Mouse (Mus musculus) yolk sac, embryonic 10.5 days (tissue): ENCODE data around the gene Gclm.

Source experiments
- DNase-seq: peaks from one replicate; pipeline ENCODE4 v3.0.0-alpha.2; 2017; ENCODE audit warnings: low spot score

The Gclm gene

GRCm38 (mm10) chr3:122292300-122293222, 47.2 kb downstream of the Gclm start:
- peak; percentile 93 for DNase-seq

DNA sequence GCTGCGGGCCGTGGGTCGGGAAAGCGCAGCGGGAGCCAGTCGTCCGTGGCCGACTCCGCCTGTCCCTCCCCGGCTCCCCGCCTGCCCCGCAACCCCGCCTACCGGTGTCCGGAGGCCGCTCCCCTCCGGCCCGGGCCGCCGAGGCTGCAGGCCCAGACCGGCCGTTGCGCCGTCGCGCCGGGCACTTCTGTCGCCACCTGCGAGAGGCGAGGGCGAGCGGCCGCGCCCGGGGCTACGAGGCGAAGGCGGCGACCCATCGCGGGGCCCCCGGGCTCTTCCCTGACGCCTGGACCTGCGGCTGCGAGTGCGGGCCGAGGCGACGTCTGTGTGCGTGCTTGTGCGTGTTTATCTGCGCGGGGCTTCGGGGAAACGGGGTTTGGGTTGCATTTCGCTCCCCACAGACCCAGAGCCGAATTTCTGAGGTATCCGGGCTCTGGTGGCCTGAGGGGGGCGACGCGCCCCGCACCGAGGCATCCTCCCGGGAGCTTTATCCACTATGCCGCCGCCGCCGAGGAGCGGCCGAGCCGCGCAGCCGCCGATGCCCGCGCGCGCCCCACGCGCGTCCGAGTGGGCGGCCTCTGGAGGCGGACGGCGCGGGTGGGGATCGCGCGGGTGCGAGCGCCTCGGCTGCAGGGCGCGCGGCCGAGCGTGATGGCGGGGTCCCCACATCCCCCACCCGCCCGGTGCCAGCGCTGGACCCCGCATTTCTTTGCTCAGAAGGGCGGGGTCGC, 48.0 kb downstream of the Gclm start:
- peak; percentile 90 for DNase-seq

GRCm38 (mm10) chr3:122293954-122294850, 48.8 kb downstream of the Gclm start, which contains the start of gene Bcar3:
TSS of gene Bcar3 (plus strand) at chr3:122294136.
- peak; percentile 86 for DNase-seq

GRCm38 (mm10) chr3:122295511-122295910, 50.2 kb downstream of the Gclm start:
- DNase-seq, result peak; percentile 67

- DNase-seq, result no peak
These were observed 51.6 kb downstream of the Gclm start for GRCm38 (mm10) chr3:122296979-122297378.

DNA sequence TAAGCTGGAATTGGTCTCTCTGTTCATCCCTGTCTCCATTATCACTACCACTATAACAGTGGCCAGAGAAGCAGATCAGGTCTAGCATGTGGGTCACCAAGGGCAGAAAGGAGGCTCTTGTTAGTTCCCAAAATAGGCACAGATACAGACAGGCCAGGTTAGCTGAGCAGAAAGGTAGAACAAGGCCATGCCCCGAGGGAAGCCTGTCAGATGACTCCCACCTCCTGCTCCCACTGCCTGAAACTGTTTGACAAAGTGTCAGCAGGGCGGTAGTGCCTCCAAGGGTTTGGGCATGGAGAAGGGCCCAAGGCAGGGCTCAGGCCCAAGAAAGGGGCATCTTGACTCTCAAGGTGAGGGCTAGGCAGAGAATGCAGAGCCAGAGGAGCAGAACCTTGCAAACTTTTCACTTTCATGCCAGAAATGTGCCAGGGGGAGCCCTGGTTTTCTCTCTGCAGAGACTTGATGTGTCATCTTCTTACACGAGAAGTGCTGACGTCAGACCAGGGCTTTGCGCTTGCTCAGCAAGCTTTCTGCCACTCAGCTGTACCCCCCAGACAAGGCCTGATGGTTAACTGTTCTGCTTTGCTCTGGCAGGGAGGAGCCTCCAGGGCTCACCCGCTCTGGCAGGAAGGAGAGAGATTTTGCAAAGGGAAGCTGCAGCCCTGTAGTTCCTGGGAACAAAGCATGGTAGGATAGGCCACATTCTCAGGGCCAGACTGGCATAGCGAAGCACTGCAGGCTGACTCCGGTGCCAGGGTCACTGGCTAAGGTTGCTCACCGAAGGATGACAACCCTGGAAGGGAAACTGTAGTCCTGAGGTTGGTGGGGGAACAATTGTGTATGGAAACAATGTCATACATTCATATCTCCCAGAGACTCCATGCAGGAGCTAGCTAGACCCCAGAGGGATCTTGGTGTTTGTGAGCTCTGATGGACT, 55.9 kb downstream of the Gclm start:
- DNase-seq, result no peak

GRCm38 (mm10) chr3:122304560-122304959, 59.2 kb downstream of the Gclm start:
- DNase-seq, result no peak

DNA sequence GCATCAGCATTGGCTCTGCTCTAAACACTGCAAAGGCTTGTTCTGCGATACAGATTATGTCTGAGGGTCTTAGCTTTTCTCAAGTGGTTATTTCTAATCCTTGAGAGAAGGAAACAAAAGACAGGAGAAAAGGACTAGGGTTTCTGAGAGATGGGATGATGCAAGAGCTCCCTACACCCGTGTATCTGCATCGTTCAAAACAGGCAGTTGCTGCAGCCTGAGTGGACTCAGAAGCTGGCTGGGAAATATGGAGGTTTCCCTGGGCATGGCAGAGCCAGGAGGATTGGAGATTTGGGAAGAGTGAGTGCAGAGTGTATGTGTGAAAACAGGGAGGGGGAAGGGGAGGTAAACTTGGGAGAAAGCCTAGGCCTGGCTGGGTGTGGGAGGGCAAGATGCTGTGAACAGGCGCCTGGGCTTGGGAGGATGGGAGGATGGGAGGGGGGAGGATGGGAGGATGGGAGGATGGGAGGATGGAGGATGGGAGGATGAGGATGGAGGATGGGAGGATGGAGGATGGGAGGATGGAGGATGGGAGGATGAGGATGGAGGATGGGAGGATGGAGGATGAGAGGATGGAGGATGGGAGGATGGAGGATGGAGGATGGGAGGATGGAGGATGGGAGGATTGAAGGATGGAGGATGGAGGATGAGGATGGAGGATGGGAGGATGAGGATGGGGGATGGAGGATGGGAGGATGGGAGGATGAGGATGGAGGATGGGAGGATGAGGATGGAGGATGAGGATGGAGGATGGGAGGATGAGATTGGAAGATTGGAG, 62.7 kb downstream of the Gclm start:
- no peak for DNase-seq

DNA sequence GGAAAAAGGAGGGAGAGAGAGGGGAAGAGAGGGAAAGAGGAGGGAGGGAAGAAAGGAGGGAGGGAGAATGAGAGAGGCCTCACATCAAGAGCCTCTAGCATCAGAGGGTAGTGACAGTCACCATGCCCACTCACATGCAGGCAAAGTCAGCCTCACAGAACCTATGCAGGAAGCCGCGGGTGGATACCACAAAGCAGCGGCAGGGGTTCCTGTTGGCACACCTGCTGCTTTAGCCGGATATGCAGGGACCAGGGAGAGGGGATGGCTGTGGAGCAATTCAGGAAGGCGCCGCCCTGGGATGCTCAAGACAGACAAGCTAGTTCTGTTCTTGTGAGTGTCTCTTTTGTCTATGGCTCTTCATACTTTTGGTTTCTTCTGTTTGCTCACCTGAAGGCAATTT, 63.6 kb downstream of the Gclm start:
- no peak for DNase-seq

DNA sequence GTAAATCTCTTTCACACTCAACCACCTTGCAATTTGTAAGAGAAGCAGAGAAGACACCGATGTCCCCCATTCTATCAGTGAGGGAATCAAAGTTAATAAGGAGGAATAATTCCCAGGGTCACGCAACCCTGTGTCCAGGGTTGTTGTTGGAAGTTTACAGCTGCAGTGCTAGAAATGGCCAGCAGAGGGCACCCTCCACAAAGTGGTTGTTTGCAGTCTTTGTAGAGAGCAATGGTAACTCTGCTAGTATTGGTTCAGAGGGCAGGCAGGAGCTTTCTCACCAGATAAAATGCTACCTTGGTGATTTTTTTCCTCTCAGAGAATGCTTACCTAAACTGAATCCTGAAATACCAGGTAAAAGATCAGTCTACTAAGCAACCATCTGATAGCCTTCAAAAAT, 66.7 kb downstream of the Gclm start:
- DNase-seq, result peak; percentile 84

- peak; percentile 87 for DNase-seq
These were observed 67.7 kb downstream of the Gclm start for GRCm38 (mm10) chr3:122312936-122313629.

GRCm38 (mm10) chr3:122313936-122314335, 68.6 kb downstream of the Gclm start:
- DNase-seq, result peak; percentile 71

GRCm38 (mm10) chr3:122316621-122317020, 71.3 kb downstream of the Gclm start:
- no peak for DNase-seq

DNA sequence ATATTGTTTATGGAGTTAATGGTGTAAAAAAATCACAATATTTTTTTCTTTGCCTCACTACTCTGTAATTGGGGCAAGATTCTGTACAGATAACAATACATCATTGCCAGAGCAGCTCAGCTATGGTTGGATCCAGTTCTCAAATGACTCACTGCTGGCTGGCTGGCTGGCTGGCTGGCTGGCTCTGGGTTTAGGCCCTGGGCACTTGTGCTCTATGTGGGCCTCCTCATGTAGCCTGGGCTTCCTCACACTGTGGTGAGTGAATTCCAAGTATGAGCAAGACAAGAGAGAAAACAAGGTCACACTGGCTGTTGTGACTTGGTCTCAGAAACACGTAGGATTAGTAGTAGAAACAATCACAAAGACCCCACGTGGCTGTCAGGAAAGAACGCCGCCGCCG, 72.0 kb downstream of the Gclm start:
- no peak for DNase-seq
